Mouse (Mus musculus) stomach, embryonic 16.5 days (tissue): Measurements from ENCODE around the gene Dnajb12. TPM values are rescaled to one million over a fixed set of nuclear protein-coding genes. Genes with fewer than 3 reads are reported as not detected.

Experiments used
- ATAC-seq: fragments of 200-750 bp; cut with Nextera tagmentation; 2 replicates; pipeline ENCODE4 v1.8.0; 2017; ENCODE audit warnings: moderate number of reproducible peaks, moderate TSS enrichment; ENCODE audit not compliant: insufficient read depth, low FRiP score
- H3K27ac ChIP-seq: fragments of 300-500 bp; sonication (generic); 2 replicates; pipeline ENCODE4 v1.5.1; 2014; ENCODE audit warnings: low read length
- H3K27me3 ChIP-seq: fragments of 300-500 bp; sonication (generic); 2 replicates; pipeline ENCODE4 v1.6.1; 2014; ENCODE audit warnings: low read length, control low read depth, mixed read lengths; ENCODE audit not compliant: control insufficient read depth, insufficient read depth
- H3K36me3 ChIP-seq: fragments of 300-500 bp; sonication (generic); 2 replicates; pipeline ENCODE4 v1.6.1; 2014; ENCODE audit warnings: low read length; ENCODE audit not compliant: control insufficient read depth, insufficient read depth
- H3K4me1 ChIP-seq: fragments of 300-500 bp; sonication (generic); 2 replicates; pipeline ENCODE4 v1.6.1; 2014; ENCODE audit warnings: low read length, control low read depth, mixed read lengths; ENCODE audit not compliant: control insufficient read depth, insufficient read depth
- H3K4me2 ChIP-seq: fragments of 300-500 bp; sonication (generic); 2 replicates; pipeline ENCODE4 v1.6.1; 2014; ENCODE audit warnings: low read depth, low read length, mixed read lengths
- H3K4me3 ChIP-seq: fragments of 300-500 bp; sonication (generic); replicated peaks from 2 replicates; pipeline ENCODE4 v1.5.1; 2014; ENCODE audit warnings: mild to moderate bottlenecking, low read length
- H3K9ac ChIP-seq: fragments of 300-500 bp; sonication (generic); 2 replicates; pipeline ENCODE4 v1.6.1; 2014; ENCODE audit warnings: low read length
- H3K9me3 ChIP-seq: fragments of 300-500 bp; sonication (generic); replicated peaks from 2 replicates; pipeline ENCODE4 v1.6.1; 2016; ENCODE audit warnings: low read length, control low read depth; ENCODE audit not compliant: control insufficient read depth
- WGBS: fragments of 180-500 bp; shearing (Covaris S2); extraction: QIAGEN DNeasy Blood & Tissue Kit; methylation state at CpG from one replicate; pipeline ENCODE4 v1.1.7; 2014; 5-methylcytosine and 5-hydroxymethylcytosine counted together
- polyA plus RNA-seq: library from polyadenylated mRNA; unstranded; fragments of >200 nt; fragmentation: Nextera tagmentation; extraction: Ambion mirVana; gene quantifications from 2 replicates; pipeline ENCODE4 v1.2.1, GENCODE M21; 2015

The Dnajb12 gene
- polyA plus RNA-seq, 1 experiment from 2014 or later: 20.4 TPM

DNA sequence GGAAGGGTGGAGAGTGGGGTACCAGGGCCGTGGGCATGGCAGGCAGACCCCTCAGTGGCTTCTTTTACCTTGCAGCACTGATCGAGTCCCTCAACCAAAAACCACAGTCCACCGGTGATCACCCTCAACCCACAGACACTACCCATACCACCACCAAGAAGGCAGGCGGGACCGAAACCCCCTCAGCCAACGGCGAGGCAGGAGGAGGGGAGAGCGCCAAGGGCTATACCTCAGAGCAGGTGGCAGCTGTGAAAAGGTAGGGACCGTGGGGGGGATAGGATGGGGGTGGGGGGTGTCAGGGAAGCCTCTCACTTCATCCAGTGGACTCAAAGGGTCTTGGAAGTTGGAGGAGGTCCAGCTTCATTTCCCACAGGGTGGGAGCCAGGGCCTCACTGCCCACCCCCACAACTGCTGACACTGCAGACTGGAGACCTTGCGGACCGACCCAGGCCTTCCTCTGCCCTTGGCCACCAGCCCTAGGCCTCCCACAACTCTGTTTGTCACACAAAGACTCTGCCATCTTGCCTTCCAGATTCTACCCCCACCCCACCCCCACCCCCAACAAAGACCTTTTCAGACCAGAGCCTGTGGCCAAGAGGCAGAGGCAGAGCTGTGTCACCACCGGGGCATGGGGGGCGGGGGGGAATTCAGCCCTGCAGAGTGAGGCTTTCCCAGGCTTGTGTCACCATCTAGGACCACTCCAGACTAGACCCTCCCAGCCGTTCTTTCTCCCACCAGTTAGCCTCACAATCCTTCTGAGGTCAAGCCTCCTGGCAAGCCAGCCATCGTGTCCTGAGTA is 10.8 kb downstream of the Dnajb12 start:
- WGBS: 86% methylated on average over 15 of the region's 15 CpGs
- Histone ChIP-seq H3K9me3 (no peaks in the 10 kb centered on the region), H3K9ac (no peak overlapping the region), H3K36me3 (0 out of 2 replicates have a peak, but pooled peaks cover under 1% of the 10 kb centered on the region), H3K27me3 (no peaks in the 10 kb centered on the region), H3K4me2 (no peak overlapping the region), H3K27ac (no peak overlapping the region), H3K4me1 (no peaks in the 10 kb centered on the region), H3K4me3 (no peak overlapping the region)
- ATAC-seq: peak; percentile 4; the same call in 1 of the 2 replicates

DNA sequence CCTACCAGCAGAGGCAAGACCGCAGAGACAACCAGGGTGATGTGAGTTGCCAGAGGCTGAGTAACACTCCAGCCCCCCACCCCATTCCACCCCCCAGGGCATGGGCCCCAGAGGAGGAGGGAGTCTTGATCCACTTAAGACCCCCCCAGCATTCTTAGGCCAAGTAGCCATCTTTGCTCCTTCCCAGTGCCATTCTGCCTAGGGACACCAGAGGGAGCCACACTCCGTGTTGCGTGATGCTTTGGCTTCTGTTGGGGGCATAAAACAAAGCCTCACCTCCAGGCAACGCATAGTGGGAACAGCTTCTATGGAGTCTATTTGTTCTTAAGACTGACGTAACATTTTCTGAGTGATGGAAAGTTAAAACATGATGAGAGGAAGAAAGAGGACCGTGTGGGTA is 13.6 kb downstream of the Dnajb12 start:
- H3K9me3 ChIP-seq: no peaks in the 10 kb centered on the region
- H3K9ac ChIP-seq: no peak overlapping the region
- ATAC-seq: no peak
- peaks cover 13% of the 10 kb centered on the region; the same call in 1 of the 2 replicates for H3K36me3 ChIP-seq
- no peak overlapping the region for H3K27ac ChIP-seq
- no peak overlapping the region for H3K4me3 ChIP-seq
- no peaks in the 10 kb centered on the region for H3K27me3 ChIP-seq
- peaks cover under 1% of the 10 kb centered on the region; the same call in 1 of the 2 replicates for H3K4me1 ChIP-seq
- 38% methylated on average over 6 of the region's 6 CpGs for WGBS
- H3K4me2 ChIP-seq: no peak overlapping the region

DNA sequence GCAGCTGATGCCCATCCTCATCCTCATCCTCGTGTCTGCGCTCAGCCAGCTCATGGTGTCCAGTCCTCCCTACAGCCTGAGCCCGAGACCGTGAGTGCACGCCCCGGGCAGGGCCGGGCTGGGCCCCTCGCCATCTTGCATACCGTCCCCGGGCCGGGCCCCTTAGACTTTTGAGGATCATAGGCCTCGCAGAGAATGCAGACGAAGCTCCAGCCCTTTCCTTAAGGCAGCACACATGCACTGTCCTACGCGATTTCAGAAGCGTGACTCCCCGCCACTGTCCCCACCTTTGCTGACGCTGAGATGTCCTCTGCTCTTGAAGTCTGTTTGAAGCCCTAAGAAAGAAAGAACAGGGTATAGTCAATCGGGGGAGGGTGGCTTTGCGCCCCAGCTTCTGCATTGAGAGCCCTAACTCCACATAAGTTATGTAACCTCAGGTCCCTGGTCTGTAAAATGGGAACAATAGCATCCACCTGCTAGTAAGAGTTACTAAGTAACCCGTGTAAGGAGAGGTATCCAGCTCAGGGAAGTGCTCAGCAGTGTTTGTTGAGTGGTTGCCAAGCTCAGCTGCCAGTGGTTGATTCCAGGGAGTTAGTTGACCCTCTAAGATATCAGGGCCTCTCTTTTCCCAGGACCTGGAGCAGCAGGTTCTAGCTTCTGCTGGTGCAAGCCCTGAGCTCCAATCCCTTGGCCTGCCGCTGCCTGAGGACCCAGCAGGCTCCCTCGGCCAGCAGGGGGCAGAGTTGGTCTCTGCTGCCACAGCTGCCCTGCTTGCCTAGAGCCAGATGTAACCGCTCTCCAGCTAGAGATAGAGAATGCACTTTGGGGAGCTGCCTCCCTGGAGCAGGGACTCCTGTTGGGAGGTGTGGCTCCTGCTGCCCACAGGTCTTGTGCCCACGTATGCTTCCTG is 15.2 kb downstream of the Dnajb12 start:
- Histone ChIP-seq H3K4me2 (no peak overlapping the region), H3K9ac (no peak overlapping the region), H3K36me3 (peaks cover 14% of the 10 kb centered on the region; the same call in 1 of the 2 replicates), H3K27me3 (no peaks in the 10 kb centered on the region), H3K4me3 (no peak overlapping the region), H3K27ac (no peak overlapping the region), H3K4me1 (peaks cover 15% of the 10 kb centered on the region), H3K9me3 (no peaks in the 10 kb centered on the region)
- no peak for ATAC-seq
- 76% methylated on average over 25 of the region's 25 CpGs for WGBS

DNA sequence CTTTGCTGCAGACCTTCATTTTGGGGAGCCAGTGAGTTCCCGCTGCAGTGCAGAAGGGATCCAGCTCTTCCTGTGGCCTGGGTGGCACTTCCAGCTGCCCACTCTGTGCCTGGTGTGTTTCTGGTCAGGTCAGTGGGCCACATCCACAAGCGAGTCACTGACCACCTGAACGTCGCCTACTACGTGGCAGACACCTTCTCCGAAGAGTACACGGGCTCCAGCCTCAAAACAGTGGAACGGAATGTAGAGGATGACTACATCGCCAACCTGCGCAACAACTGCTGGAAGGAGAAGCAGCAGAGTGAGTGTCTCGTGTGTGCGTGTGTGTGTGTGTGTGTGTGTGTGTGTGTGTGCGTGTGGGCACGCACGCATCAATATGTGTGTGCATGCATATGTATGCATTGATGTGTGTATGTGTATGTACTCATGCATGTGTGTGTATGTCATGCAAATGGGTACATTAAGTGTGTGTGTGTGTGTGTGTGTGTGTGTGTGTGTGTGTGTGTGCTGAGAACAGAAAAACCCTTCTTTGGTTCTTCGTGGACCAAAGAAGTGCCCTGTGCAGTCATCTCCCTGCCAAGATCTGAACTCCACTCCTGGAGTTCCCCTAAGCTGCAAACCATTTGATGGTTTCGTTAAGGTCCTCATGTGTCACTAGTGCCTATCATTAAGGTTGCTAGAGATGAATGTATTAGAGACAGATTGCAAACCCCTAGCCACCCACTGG is 16.3 kb downstream of the Dnajb12 start:
- H3K4me2 ChIP-seq: no peak overlapping the region
- 92% methylated on average over 17 of the region's 17 CpGs for WGBS

DNA sequence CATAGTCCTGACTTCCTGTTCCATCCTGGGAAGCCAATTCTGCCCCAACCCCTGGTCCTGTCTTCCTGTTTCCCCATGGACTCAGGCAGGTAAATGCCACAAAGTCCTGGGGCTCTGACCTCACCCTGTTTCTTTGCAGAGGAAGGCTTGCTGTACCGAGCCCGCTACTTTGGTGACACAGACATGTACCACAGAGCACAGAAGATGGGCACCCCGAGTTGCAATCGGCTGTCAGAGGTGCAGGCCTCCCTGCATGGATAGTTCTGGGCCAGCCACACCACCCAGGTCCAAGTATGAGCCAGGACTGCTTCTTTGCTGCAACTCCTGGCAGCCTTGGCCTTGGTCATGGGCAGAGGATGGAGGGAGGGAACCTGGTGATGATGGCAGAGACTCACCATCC is 16.9 kb downstream of the Dnajb12 start:
- H3K27me3 ChIP-seq: no peaks in the 10 kb centered on the region
- no peak for ATAC-seq
- H3K9ac ChIP-seq: no peak overlapping the region
- H3K4me1 ChIP-seq: peaks cover 30% of the 10 kb centered on the region
- H3K4me2 ChIP-seq: no peak overlapping the region
- peaks cover 14% of the 10 kb centered on the region; the same call in 1 of the 2 replicates for H3K36me3 ChIP-seq
- whole genome bisulfite sequencing: 98% methylated on average over 4 of the region's 4 CpGs
- H3K4me3 ChIP-seq: no peak overlapping the region
- H3K9me3 ChIP-seq: no peaks in the 10 kb centered on the region
- H3K27ac ChIP-seq: no peak overlapping the region

More for the DNA sequence above, 16.3 kb downstream of the Dnajb12 start:
- peaks cover 25% of the 10 kb centered on the region for H3K4me1 ChIP-seq
- H3K4me3 ChIP-seq: no peak overlapping the region
- H3K27me3 ChIP-seq: no peaks in the 10 kb centered on the region
- ATAC-seq: no peak
- H3K9ac ChIP-seq: no peak overlapping the region
- peaks cover 14% of the 10 kb centered on the region; the same call in 1 of the 2 replicates for H3K36me3 ChIP-seq
- no peaks in the 10 kb centered on the region for H3K9me3 ChIP-seq
- no peak overlapping the region for H3K27ac ChIP-seq

DNA sequence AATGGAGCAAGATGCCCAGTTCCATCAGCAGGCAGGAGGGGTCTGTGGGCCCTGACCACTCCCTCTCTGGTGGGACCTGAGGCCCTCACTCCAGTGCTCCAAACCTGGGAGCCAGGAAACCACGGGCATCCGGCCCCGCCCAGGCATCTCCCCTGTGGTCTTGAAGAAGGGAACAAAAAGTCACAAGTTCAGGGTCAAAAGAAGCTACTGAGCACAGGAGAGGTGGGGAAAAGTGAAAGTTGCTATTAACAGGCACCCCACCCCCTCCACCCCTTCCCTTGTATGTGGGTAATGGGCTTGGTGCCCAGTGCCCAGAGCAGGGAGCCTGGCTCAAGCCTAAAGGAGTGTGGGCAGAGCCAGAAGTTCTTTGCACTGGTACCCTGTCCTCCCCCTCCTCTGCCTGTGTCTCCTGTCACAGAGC is 17.6 kb downstream of the Dnajb12 start:
- Histone ChIP-seq H3K4me3 (no peak overlapping the region), H3K27ac (no peak overlapping the region), H3K27me3 (no peaks in the 10 kb centered on the region), H3K4me1 (peaks cover 36% of the 10 kb centered on the region), H3K9ac (no peak overlapping the region), H3K4me2 (no peak overlapping the region), H3K36me3 (peaks cover 14% of the 10 kb centered on the region; the same call in 1 of the 2 replicates), H3K9me3 (no peaks in the 10 kb centered on the region)
- WGBS: 70% methylated on average over 3 of the region's 3 CpGs
- no peak for ATAC-seq

DNA sequence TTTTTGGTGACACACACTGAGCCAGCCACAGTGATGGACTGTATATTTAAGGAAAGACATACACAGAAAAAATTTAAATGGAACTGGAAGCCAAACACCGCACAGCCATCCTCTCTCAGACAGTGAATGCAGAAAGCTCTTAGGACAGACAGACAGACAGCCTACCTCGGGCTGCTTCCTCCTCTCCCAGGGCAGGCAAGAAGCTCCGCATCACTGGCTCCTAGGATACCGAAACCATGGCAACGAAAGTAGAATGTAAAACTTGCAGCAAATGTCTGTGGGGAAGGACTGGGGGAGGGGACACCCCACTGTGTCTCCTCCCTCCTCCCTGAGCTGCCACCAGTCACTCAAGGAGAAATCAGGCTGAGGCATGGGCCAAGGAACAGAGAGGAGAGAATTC is 18.2 kb downstream of the Dnajb12 start:
- WGBS: 50% methylated on average over 5 of the region's 5 CpGs
- H3K9ac ChIP-seq: no peak overlapping the region
- H3K4me3 ChIP-seq: no peak overlapping the region
- peaks cover 14% of the 10 kb centered on the region; the same call in 1 of the 2 replicates for H3K36me3 ChIP-seq
- ATAC-seq: no peak
- no peaks in the 10 kb centered on the region for H3K9me3 ChIP-seq
- peaks cover 41% of the 10 kb centered on the region for H3K4me1 ChIP-seq
- H3K27me3 ChIP-seq: no peaks in the 10 kb centered on the region
- H3K27ac ChIP-seq: peak overlapping the region; percentile 26; the same call in 1 of the 2 replicates
- no peak overlapping the region for H3K4me2 ChIP-seq

DNA sequence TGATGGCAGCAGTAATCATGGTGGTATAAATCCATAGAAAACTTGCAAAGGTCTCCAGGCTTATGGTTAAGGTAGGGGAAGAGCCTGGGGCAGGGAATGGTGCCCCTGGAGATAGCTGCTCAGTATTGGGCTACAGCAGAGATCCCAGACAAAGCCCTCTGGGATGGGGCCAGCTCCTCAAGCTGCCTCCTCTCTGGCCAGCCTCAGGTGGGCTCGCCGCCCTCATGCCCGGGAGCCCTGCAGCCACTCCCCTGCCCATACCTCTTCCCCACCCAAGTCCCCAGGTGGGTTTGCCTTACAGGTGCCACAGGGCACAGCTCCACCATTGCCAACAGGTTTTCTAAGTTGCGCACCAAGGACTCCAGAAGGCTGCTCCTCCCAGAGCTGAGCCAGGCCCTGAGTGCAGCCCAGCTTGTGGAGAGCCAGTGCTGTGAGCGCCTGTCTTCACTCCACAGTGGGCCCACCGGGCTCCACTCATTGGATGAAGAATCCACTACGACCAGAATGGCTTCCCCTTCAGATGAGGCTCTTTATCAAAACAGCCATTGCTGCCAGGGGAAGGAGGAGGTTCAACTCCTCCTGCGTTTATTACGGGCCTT is 18.9 kb downstream of the Dnajb12 start:
- Histone ChIP-seq H3K9ac (peak overlapping the region; percentile 67; the same call in 1 of the 2 replicates), H3K27ac (peak overlapping the region; percentile 96), H3K27me3 (no peaks in the 10 kb centered on the region), H3K9me3 (no peaks in the 10 kb centered on the region), H3K4me2 (no peak overlapping the region), H3K4me3 (no peak overlapping the region), H3K36me3 (peaks cover 14% of the 10 kb centered on the region; the same call in 1 of the 2 replicates), H3K4me1 (peaks cover 48% of the 10 kb centered on the region)
- WGBS: 76% methylated on average over 9 of the region's 9 CpGs
- ATAC-seq: no peak
